Mouse (Mus musculus) ES-Bruce4 (cell line): ENCODE measurements around the gene Abo. TPM values are rescaled to one million over a fixed set of nuclear protein-coding genes. Genes with fewer than 3 reads are reported as not detected.

Experiments used
- H3K27ac ChIP-seq: 2 replicates; pipeline ENCODE4 v1.5.1; 2012; ENCODE audit warnings: low read length, inconsistent platforms; ENCODE audit not compliant: insufficient read depth
- H3K27me3 ChIP-seq: 2 replicates; pipeline ENCODE4 v1.6.1; 2012; ENCODE audit warnings: mild to moderate bottlenecking, low read length, inconsistent platforms; ENCODE audit not compliant: control insufficient read depth, poor library complexity, insufficient read depth, severe bottlenecking
- H3K36me3 ChIP-seq: 2 replicates; pipeline ENCODE4 v1.6.1; 2012; ENCODE audit warnings: inconsistent platforms, mild to moderate bottlenecking, low read length, moderate library complexity; ENCODE audit not compliant: control insufficient read depth, poor library complexity, insufficient read depth, severe bottlenecking
- H3K4me1 ChIP-seq: one replicate; pipeline ENCODE4 v1.8.1; 2011; ENCODE audit warnings: low read length; ENCODE audit not compliant: control insufficient read depth, insufficient read depth
- H3K4me3 ChIP-seq: 2 replicates; pipeline ENCODE4 v1.5.1; 2011; ENCODE audit warnings: low read depth, mild to moderate bottlenecking, low read length
- H3K9ac ChIP-seq: 2 replicates; pipeline ENCODE4 v1.6.1; 2012; ENCODE audit warnings: low read depth, mild to moderate bottlenecking, inconsistent platforms; ENCODE audit not compliant: poor library complexity, severe bottlenecking
- H3K9me3 ChIP-seq: replicated peaks from 2 replicates; pipeline ENCODE4 v1.6.1; 2012; ENCODE audit warnings: mild to moderate bottlenecking, low read length, inconsistent platforms; ENCODE audit not compliant: control insufficient read depth, poor library complexity, insufficient read depth, severe bottlenecking
- CTCF ChIP-seq: IDR thresholded peaks from one replicate; pipeline ENCODE4 v1.8.1; 2011; ENCODE audit warnings: low read depth, low read length
- EP300 ChIP-seq: IDR thresholded peaks from 2 replicates; pipeline ENCODE4 v1.6.1; 2011; ENCODE audit warnings: low read depth, low read length; ENCODE audit not compliant: insufficient read depth
- POLR2A ChIP-seq: IDR thresholded peaks from one replicate; pipeline ENCODE4 v1.8.1; 2011; ENCODE audit warnings: low read length; ENCODE audit not compliant: insufficient read depth
- polyA plus RNA-seq: library from polyadenylated mRNA; stranded (reverse); fragments of >200 nt; gene quantifications from 2 replicates; pipeline ENCODE4 v1.2.4, GENCODE M21; 2011; ENCODE audit warnings: low read depth; ENCODE audit not compliant: missing spikeins, insufficient read depth, insufficient read length

The Abo gene
- polyA plus RNA-seq, 1 experiment = not detected

DNA sequence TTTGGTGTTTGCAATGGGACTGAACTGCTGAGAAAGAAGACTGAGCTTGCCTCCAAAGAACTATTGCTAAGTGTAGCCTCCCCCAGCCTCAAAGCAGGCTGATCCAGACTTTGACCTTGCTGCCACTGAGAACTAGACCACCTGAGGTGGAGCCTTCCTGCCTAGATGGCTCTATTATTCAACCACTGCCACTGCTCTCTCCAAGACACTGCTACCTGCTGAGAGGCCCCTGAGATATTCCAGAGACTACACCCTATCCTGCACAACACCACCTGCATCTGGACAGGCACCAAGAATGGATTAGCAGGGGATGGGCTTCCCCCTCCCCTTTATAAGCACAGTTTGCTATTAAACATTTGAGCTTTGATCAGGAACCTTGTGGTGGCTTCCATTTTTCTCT is 13.8 kb upstream of the Abo start:
- Histone ChIP-seq H3K36me3 (no peaks in the 10 kb centered on the region; the same call in 1 of the 2 replicates), H3K27ac (no peak overlapping the region), H3K9ac (no peak overlapping the region), H3K4me1 (no peaks in the 10 kb centered on the region), H3K27me3 (no peaks in the 10 kb centered on the region), H3K9me3 (peaks cover 51% of the 10 kb centered on the region), H3K4me3 (no peak overlapping the region)
- no peak for TF ChIP-seq CTCF
- no peak for TF ChIP-seq EP300
- TF ChIP-seq POLR2A = no peak

DNA sequence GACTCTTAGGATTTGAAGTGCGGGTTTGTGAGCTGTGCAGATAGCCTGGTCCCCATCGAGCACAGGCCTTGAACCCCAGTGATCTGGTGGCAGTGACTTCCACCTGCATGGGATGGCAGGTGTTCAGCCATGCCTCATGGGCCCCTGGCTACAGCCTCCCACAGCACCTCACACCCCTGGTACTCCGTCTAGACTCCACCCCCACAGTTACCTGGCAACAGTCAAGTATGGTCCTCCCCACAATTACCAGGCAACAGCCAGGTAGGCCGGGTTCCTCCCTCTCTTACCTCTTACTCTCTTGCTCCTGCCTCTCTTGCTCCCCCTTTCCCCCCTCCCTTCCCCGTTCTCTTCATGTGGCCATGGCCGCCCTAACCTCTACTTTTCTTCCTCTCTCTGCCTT is 5.9 kb upstream of the Abo start:
- peak overlapping the region; percentile 51 for H3K4me3 ChIP-seq
- no peak for TF ChIP-seq EP300
- TF ChIP-seq CTCF = no peak
- no peak for TF ChIP-seq POLR2A

DNA sequence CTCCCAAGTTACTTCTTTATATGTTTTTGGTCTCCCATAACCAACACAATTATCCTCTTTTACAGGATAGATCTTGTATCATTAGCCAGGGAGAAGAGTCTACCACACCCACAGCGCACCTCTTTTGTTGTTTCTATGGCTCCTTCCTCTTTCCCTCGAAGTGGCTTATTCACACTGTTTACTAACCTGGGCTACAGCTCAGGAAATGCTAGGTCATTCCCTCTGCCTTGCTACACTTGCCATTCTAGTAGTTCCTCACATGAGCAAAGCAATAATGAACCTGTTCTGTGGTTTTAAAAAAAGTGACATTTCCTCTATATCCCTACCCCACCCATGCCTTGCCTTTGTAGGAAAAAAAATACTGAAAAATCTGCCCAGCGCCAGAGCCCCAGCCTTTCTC is 1.9 kb downstream of the Abo start:
- TF ChIP-seq CTCF (no peak), EP300 (no peak), POLR2A (no peak)
- Histone ChIP-seq H3K9me3 (no peaks in the 10 kb centered on the region), H3K4me1 (no peaks in the 10 kb centered on the region), H3K27ac (no peak overlapping the region), H3K4me3 (no peak overlapping the region), H3K36me3 (no peaks in the 10 kb centered on the region), H3K9ac (no peak overlapping the region), H3K27me3 (no peaks in the 10 kb centered on the region)

More for the DNA sequence above, 5.9 kb upstream of the Abo start:
- no peak overlapping the region for H3K9ac ChIP-seq
- no peaks in the 10 kb centered on the region for H3K36me3 ChIP-seq
- no peaks in the 10 kb centered on the region for H3K4me1 ChIP-seq
- H3K27me3 ChIP-seq = no peaks in the 10 kb centered on the region
- no peaks in the 10 kb centered on the region for H3K9me3 ChIP-seq
- H3K27ac ChIP-seq = no peak overlapping the region

DNA sequence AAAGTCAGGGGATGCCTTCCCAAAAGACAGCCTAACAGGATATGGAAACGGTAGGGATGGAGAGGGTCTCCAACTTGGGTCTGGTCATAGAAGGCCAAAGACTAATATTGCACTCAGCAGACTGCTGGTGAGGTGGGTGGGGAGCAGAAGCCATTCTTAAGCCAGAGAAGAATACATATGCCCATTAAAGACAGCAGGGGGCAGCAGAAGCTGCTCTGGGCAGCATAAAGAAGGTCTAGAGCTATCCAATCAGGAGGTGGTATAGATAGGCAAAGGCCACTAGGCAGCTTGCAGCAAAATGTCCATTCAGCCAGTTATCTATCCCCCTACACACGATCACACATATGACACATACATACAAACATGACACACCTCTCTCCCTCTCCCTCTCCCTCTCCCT is 17.1 kb downstream of the Abo start:
- TF ChIP-seq CTCF (peak; percentile 44), EP300 (no peak), POLR2A (no peak)
- H3K4me1 ChIP-seq = no peaks in the 10 kb centered on the region
- H3K9ac ChIP-seq = no peak overlapping the region
- peaks cover 2% of the 10 kb centered on the region; the same call in 1 of the 2 replicates for H3K9me3 ChIP-seq
- no peaks in the 10 kb centered on the region for H3K36me3 ChIP-seq
- no peaks in the 10 kb centered on the region for H3K27me3 ChIP-seq
- H3K27ac ChIP-seq = no peak overlapping the region
- no peak overlapping the region for H3K4me3 ChIP-seq

DNA sequence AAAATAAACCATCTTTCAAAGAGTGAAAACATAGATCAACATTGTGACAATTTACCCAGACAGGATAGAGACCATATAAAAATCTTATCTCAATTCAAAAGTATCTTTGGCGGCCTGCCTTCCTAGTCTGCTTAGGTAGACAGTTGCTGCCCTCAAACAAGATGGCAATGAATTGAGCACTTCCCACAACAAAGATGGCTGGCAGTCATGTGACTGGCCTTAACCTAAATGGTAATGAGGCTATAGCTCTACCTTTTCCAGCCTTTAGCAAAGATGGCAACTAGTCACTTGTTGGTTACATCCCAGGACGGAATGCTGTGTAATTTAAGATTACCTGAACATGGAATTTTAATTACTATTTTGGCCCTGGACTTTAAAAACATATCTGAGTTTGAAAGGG is 32.3 kb downstream of the Abo start:
- no peak overlapping the region for H3K4me3 ChIP-seq
- no peaks in the 10 kb centered on the region for H3K36me3 ChIP-seq
- TF ChIP-seq CTCF (no peak), POLR2A (no peak), EP300 (no peak)
- H3K9ac ChIP-seq = no peak overlapping the region
- H3K4me1 ChIP-seq = peaks cover 2% of the 10 kb centered on the region
- no peaks in the 10 kb centered on the region for H3K27me3 ChIP-seq
- H3K9me3 ChIP-seq = 0 out of 2 replicates have a peak, but pooled peaks cover 3% of the 10 kb centered on the region
- H3K27ac ChIP-seq = no peak overlapping the region

DNA sequence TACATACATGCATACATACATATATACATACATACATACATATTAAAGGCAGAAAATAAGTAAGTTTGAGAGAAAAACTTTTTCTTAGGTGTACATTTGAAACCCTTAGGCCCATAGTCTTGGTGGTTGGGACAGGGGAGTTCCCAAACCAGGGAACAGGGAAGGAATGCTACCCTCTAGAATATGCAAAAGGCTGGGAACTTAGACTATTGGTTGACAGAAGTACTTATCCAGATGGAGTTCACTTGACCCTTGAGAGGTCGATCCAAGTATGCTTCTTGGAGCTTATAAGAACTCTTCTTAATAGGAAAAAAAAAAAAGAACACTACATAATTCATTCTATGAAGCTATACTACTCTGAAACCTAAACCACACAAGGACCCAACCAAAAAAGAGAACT is 36.7 kb downstream of the Abo start:
- no peak overlapping the region for H3K9ac ChIP-seq

More for the DNA sequence above, 36.7 kb downstream of the Abo start:
- no peaks in the 10 kb centered on the region for H3K27me3 ChIP-seq
- H3K4me3 ChIP-seq = no peak overlapping the region
- peaks cover 2% of the 10 kb centered on the region for H3K4me1 ChIP-seq
- no peaks in the 10 kb centered on the region for H3K9me3 ChIP-seq
- TF ChIP-seq EP300 = no peak
- no peak for TF ChIP-seq POLR2A
- TF ChIP-seq CTCF = no peak
- H3K36me3 ChIP-seq = no peaks in the 10 kb centered on the region
- no peak overlapping the region for H3K27ac ChIP-seq
